Mouse (Mus musculus) limb, embryonic 14.5 days (tissue): ENCODE measurements around the gene Tnnc2. TPM values are rescaled to one million over a fixed set of nuclear protein-coding genes. Genes with fewer than 3 reads are reported as not detected.

ENCODE experiments used
- ATAC-seq: fragments of 200-750 bp; cut with Nextera tagmentation; 2 replicates; pipeline ENCODE4 v1.8.0; 2017; ENCODE audit warnings: low read depth, moderate number of reproducible peaks, moderate TSS enrichment; ENCODE audit not compliant: low FRiP score
- DNase-seq: peaks from one replicate; pipeline ENCODE4 v3.0.0-alpha.2; 2015; ENCODE audit warnings: low spot score
- H3K27ac ChIP-seq: fragments of 300-500 bp; sonication (generic); replicated peaks from 2 replicates; pipeline ENCODE4 v1.5.1; 2014; ENCODE audit warnings: low read depth, mild to moderate bottlenecking, low read length, moderate library complexity, mixed read lengths
- H3K27me3 ChIP-seq: fragments of 300-500 bp; sonication (generic); 2 replicates; pipeline ENCODE4 v1.6.1; 2014; ENCODE audit warnings: low read length, mixed read lengths; ENCODE audit not compliant: control insufficient read depth, insufficient read depth
- H3K36me3 ChIP-seq: fragments of 300-500 bp; sonication (generic); 2 replicates; pipeline ENCODE4 v1.6.1; 2014; ENCODE audit warnings: mild to moderate bottlenecking, low read length, moderate library complexity, mixed read lengths; ENCODE audit not compliant: control insufficient read depth, insufficient read depth
- H3K4me1 ChIP-seq: fragments of 300-500 bp; sonication (generic); 2 replicates; pipeline ENCODE4 v1.6.1; 2014; ENCODE audit warnings: antibody characterized with exemption, low read length, mixed read lengths; ENCODE audit not compliant: control insufficient read depth, insufficient read depth
- H3K4me2 ChIP-seq: fragments of 300-500 bp; sonication (generic); replicated peaks from 2 replicates; pipeline ENCODE4 v1.6.1; 2014; ENCODE audit warnings: low read depth, mild to moderate bottlenecking, low read length, moderate library complexity; ENCODE audit not compliant: severe bottlenecking
- H3K4me3 ChIP-seq: fragments of 300-500 bp; sonication (generic); replicated peaks from 2 replicates; pipeline ENCODE4 v1.5.1; 2014; ENCODE audit warnings: low read length
- H3K9ac ChIP-seq: fragments of 300-500 bp; sonication (generic); 2 replicates; pipeline ENCODE4 v1.6.1; 2014; ENCODE audit warnings: mild to moderate bottlenecking, low read depth, low read length, moderate library complexity; ENCODE audit not compliant: severe bottlenecking
- H3K9me3 ChIP-seq: fragments of 300-500 bp; sonication (generic); 2 replicates; pipeline ENCODE4 v1.6.1; 2016; ENCODE audit warnings: low read length; ENCODE audit not compliant: control insufficient read depth
- POLR2A ChIP-seq: fragments of 200-500 bp; IDR thresholded peaks from 2 replicates; pipeline ENCODE4 v1.8.0; 2012; ENCODE audit warnings: inconsistent platforms, mild to moderate bottlenecking, moderate library complexity, borderline replicate concordance; ENCODE audit not compliant: insufficient read depth, insufficient read length; ENCODE audit errors: extremely low read depth
- WGBS: fragments of 180-500 bp; shearing (Covaris S2); extraction: QIAGEN DNeasy Blood & Tissue Kit; methylation state at CpG from one replicate; pipeline ENCODE4 v1.1.7; 2014; 5-methylcytosine and 5-hydroxymethylcytosine counted together
- polyA plus RNA-seq, 2 experiments: library from polyadenylated mRNA; depleted of rRNA in 1 of 2; stranded (reverse) in 1 of 2; unstranded in 1 of 2; fragments of >200 nt; fragmentation: Nextera tagmentation in 1 of 2; extraction: Ambion mirVana in 1 of 2; gene quantifications; 2 replicates each; pipeline versions ENCODE4 v1.2.1 to v1.2.3; 2012 to 2014

Tnnc2 gene
- polyA plus RNA-seq, 2 experiments = 322 to 401 TPM

GRCm38 (mm10) chr2:164731719-164732118 lies 48.0 kb downstream of the Tnnc2 start:
- H3K4me3 ChIP-seq = no peak overlapping the region
- TF ChIP-seq POLR2A = no peak
- no peak for DNase-seq
- no peak overlapping the region for H3K27ac ChIP-seq
- ATAC-seq = no peak
- H3K9ac ChIP-seq = no peak overlapping the region
- no peaks in the 10 kb centered on the region for H3K4me1 ChIP-seq
- no peaks in the 10 kb centered on the region for H3K9me3 ChIP-seq
- no peaks in the 10 kb centered on the region for H3K27me3 ChIP-seq
- 67% methylated on average over 5 of the region's 5 CpGs for WGBS
- no peaks in the 10 kb centered on the region for H3K36me3 ChIP-seq
- no peak overlapping the region for H3K4me2 ChIP-seq

Other genes with a start within 250 kb of the Tnnc2 start
- 30.4 and 31.0 TPM in 2 replicates for gene Wfdc2, start 217.6 kb downstream of the Tnnc2 start, polyA plus RNA-seq (2012; rRNA removed)
- 27.3 and 44.0 TPM in 2 replicates for gene Wfdc2, start 217.6 kb downstream of the Tnnc2 start, polyA plus RNA-seq (2014; fragmentation: Nextera tagmentation; extraction: Ambion mirVana)
- not detected in 2 replicates for gene Spint3, start 206.5 kb downstream of the Tnnc2 start, polyA plus RNA-seq (2012; rRNA removed)
- gene Spint3, start 206.5 kb downstream of the Tnnc2 start, polyA plus RNA-seq (2014; fragmentation: Nextera tagmentation; extraction: Ambion mirVana) = not detected in 2 replicates
- gene Wfdc6a, start 194.5 kb downstream of the Tnnc2 start, polyA plus RNA-seq (2012; rRNA removed) = 0.37 and 0.55 TPM in 2 replicates
- 0.25 and 0.53 TPM in 2 replicates for gene Wfdc6a, start 194.5 kb downstream of the Tnnc2 start, polyA plus RNA-seq (2014; fragmentation: Nextera tagmentation; extraction: Ambion mirVana)
- not detected in 2 replicates for gene Eppin, start 186.4 kb downstream of the Tnnc2 start, polyA plus RNA-seq (2012; rRNA removed)
- not detected in 2 replicates for gene Eppin, start 186.4 kb downstream of the Tnnc2 start, polyA plus RNA-seq (2014; fragmentation: Nextera tagmentation; extraction: Ambion mirVana)
- gene Wfdc6b, start 166.4 kb downstream of the Tnnc2 start, polyA plus RNA-seq (2012; rRNA removed) = not detected in 2 replicates
- not detected in 2 replicates for gene Wfdc6b, start 166.4 kb downstream of the Tnnc2 start, polyA plus RNA-seq (2014; fragmentation: Nextera tagmentation; extraction: Ambion mirVana)
- gene Wfdc8, start 166.3 kb downstream of the Tnnc2 start, polyA plus RNA-seq (2012; rRNA removed) = not detected in 2 replicates
- gene Wfdc8, start 166.3 kb downstream of the Tnnc2 start, polyA plus RNA-seq (2014; fragmentation: Nextera tagmentation; extraction: Ambion mirVana) = not detected in 2 replicates
- gene Wfdc16, start 141.2 kb downstream of the Tnnc2 start, polyA plus RNA-seq (2012; rRNA removed) = not detected in 2 replicates
- not detected in 2 replicates for gene Wfdc16, start 141.2 kb downstream of the Tnnc2 start, polyA plus RNA-seq (2014; fragmentation: Nextera tagmentation; extraction: Ambion mirVana)
- 0.31 and 0.37 TPM in 2 replicates for gene Wfdc10, start 123.9 kb downstream of the Tnnc2 start, polyA plus RNA-seq (2012; rRNA removed)
- gene Wfdc10, start 123.9 kb downstream of the Tnnc2 start, polyA plus RNA-seq (2014; fragmentation: Nextera tagmentation; extraction: Ambion mirVana) = 0.68 TPM in 1 of 2 replicates, not detected in the other
- gene Wfdc9, start 123.4 kb downstream of the Tnnc2 start, polyA plus RNA-seq (2012; rRNA removed) = not detected in 2 replicates
- gene Wfdc9, start 123.4 kb downstream of the Tnnc2 start, polyA plus RNA-seq (2014; fragmentation: Nextera tagmentation; extraction: Ambion mirVana) = not detected in 2 replicates
- gene Wfdc11, start 105.9 kb downstream of the Tnnc2 start, polyA plus RNA-seq (2012; rRNA removed) = not detected in 2 replicates
- not detected in 2 replicates for gene Wfdc11, start 105.9 kb downstream of the Tnnc2 start, polyA plus RNA-seq (2014; fragmentation: Nextera tagmentation; extraction: Ambion mirVana)
- gene Wfdc13, start 94.9 kb downstream of the Tnnc2 start, polyA plus RNA-seq (2012; rRNA removed) = 0.06 and 0.08 TPM in 2 replicates
- gene Wfdc13, start 94.9 kb downstream of the Tnnc2 start, polyA plus RNA-seq (2014; fragmentation: Nextera tagmentation; extraction: Ambion mirVana) = 0.18 TPM in 1 of 2 replicates, not detected in the other
- not detected in 2 replicates for gene Spint4, start 81.5 kb downstream of the Tnnc2 start, polyA plus RNA-seq (2012; rRNA removed)
- not detected in 2 replicates for gene Spint4, start 81.5 kb downstream of the Tnnc2 start, polyA plus RNA-seq (2014; fragmentation: Nextera tagmentation; extraction: Ambion mirVana)
- gene Spint5, start 64.7 kb downstream of the Tnnc2 start, polyA plus RNA-seq (2012; rRNA removed) = not detected in 2 replicates
- not detected in 2 replicates for gene Spint5, start 64.7 kb downstream of the Tnnc2 start, polyA plus RNA-seq (2014; fragmentation: Nextera tagmentation; extraction: Ambion mirVana)
- 0.67 and 0.79 TPM in 2 replicates for gene Wfdc3, start 34.0 kb downstream of the Tnnc2 start, polyA plus RNA-seq (2012; rRNA removed)
- 0.37 and 0.50 TPM in 2 replicates for gene Wfdc3, start 34.0 kb downstream of the Tnnc2 start, polyA plus RNA-seq (2014; fragmentation: Nextera tagmentation; extraction: Ambion mirVana)
- gene Dnttip1, start 34.0 kb downstream of the Tnnc2 start, polyA plus RNA-seq (2012; rRNA removed) = 46.0 and 58.6 TPM in 2 replicates
- gene Dnttip1, start 34.0 kb downstream of the Tnnc2 start, polyA plus RNA-seq (2014; fragmentation: Nextera tagmentation; extraction: Ambion mirVana) = 70.1 and 70.6 TPM in 2 replicates
- gene Ube2c, start 10.1 kb downstream of the Tnnc2 start, polyA plus RNA-seq (2012; rRNA removed) = 293 and 329 TPM in 2 replicates
- gene Ube2c, start 10.1 kb downstream of the Tnnc2 start, polyA plus RNA-seq (2014; fragmentation: Nextera tagmentation; extraction: Ambion mirVana) = 279 and 305 TPM in 2 replicates
- gene Snx21, start 5.9 kb upstream of the Tnnc2 start, polyA plus RNA-seq (2012; rRNA removed) = 26.0 and 35.0 TPM in 2 replicates
- 29.2 and 34.0 TPM in 2 replicates for gene Snx21, start 5.9 kb upstream of the Tnnc2 start, polyA plus RNA-seq (2014; fragmentation: Nextera tagmentation; extraction: Ambion mirVana)
- 31.5 and 41.2 TPM in 2 replicates for gene Acot8, start 24.9 kb upstream of the Tnnc2 start, polyA plus RNA-seq (2012; rRNA removed)
- 14.0 and 15.2 TPM in 2 replicates for gene Acot8, start 24.9 kb upstream of the Tnnc2 start, polyA plus RNA-seq (2014; fragmentation: Nextera tagmentation; extraction: Ambion mirVana)
- gene Zswim3, start 25.1 kb upstream of the Tnnc2 start, polyA plus RNA-seq (2012; rRNA removed) = 4.3 and 4.9 TPM in 2 replicates
- gene Zswim3, start 25.1 kb upstream of the Tnnc2 start, polyA plus RNA-seq (2014; fragmentation: Nextera tagmentation; extraction: Ambion mirVana) = 6.9 and 7.0 TPM in 2 replicates
- 9.1 and 11.2 TPM in 2 replicates for gene Zswim1, start 42.7 kb upstream of the Tnnc2 start, polyA plus RNA-seq (2012; rRNA removed)
- 19.5 and 19.9 TPM in 2 replicates for gene Zswim1, start 42.7 kb upstream of the Tnnc2 start, polyA plus RNA-seq (2014; fragmentation: Nextera tagmentation; extraction: Ambion mirVana)
- 0.09 and 0.13 TPM in 2 replicates for gene Spata25, start 48.6 kb upstream of the Tnnc2 start, polyA plus RNA-seq (2012; rRNA removed)
- not detected in 2 replicates for gene Spata25, start 48.6 kb upstream of the Tnnc2 start, polyA plus RNA-seq (2014; fragmentation: Nextera tagmentation; extraction: Ambion mirVana)
- 197 and 285 TPM in 2 replicates for gene Ctsa, start 52.9 kb upstream of the Tnnc2 start, polyA plus RNA-seq (2012; rRNA removed)
- gene Ctsa, start 52.9 kb upstream of the Tnnc2 start, polyA plus RNA-seq (2014; fragmentation: Nextera tagmentation; extraction: Ambion mirVana) = 147 and 163 TPM in 2 replicates
- gene Neurl2, start 53.5 kb upstream of the Tnnc2 start, polyA plus RNA-seq (2012; rRNA removed) = 7.2 and 8.5 TPM in 2 replicates
- gene Neurl2, start 53.5 kb upstream of the Tnnc2 start, polyA plus RNA-seq (2014; fragmentation: Nextera tagmentation; extraction: Ambion mirVana) = 5.5 and 7.6 TPM in 2 replicates
- 45.5 and 55.3 TPM in 2 replicates for gene Pltp, start 77.7 kb upstream of the Tnnc2 start, polyA plus RNA-seq (2012; rRNA removed)
- 51.1 and 56.2 TPM in 2 replicates for gene Pltp, start 77.7 kb upstream of the Tnnc2 start, polyA plus RNA-seq (2014; fragmentation: Nextera tagmentation; extraction: Ambion mirVana)
- 40.5 and 48.6 TPM in 2 replicates for gene Pcif1, start 99.3 kb upstream of the Tnnc2 start, polyA plus RNA-seq (2012; rRNA removed)
- 66.4 and 73.0 TPM in 2 replicates for gene Pcif1, start 99.3 kb upstream of the Tnnc2 start, polyA plus RNA-seq (2014; fragmentation: Nextera tagmentation; extraction: Ambion mirVana)
- 37.9 and 48.9 TPM in 2 replicates for gene Zfp335, start 131.8 kb upstream of the Tnnc2 start, polyA plus RNA-seq (2012; rRNA removed)
- 13.7 and 17.7 TPM in 2 replicates for gene Zfp335, start 131.8 kb upstream of the Tnnc2 start, polyA plus RNA-seq (2014; fragmentation: Nextera tagmentation; extraction: Ambion mirVana)
- gene Mmp9, start 160.8 kb upstream of the Tnnc2 start, polyA plus RNA-seq (2012; rRNA removed) = 16.7 and 20.3 TPM in 2 replicates
- 13.6 and 19.1 TPM in 2 replicates for gene Mmp9, start 160.8 kb upstream of the Tnnc2 start, polyA plus RNA-seq (2014; fragmentation: Nextera tagmentation; extraction: Ambion mirVana)
- 6.9 and 7.0 TPM in 2 replicates for gene Slc12a5, start 180.8 kb upstream of the Tnnc2 start, polyA plus RNA-seq (2012; rRNA removed)
- 0.72 and 0.88 TPM in 2 replicates for gene Slc12a5, start 180.8 kb upstream of the Tnnc2 start, polyA plus RNA-seq (2014; fragmentation: Nextera tagmentation; extraction: Ambion mirVana)